Mouse (Mus musculus): ENCODE measurements at regions not wholly inside any gene's neighbourhood (a gene's known extent, or its start where the extent isn't known, plus 50 kb on each side); places are given as distances from the start of the nearest gene placed in this dataset.
A peak's percentile ranks its signal among the peaks of the same experiment; 100 is the strongest.
"Not testable (repeated sequence)": the region's sequence is repeated elsewhere in the genome, so short reads cannot be mapped to it uniquely, and the experiment has no call there.

DNA sequence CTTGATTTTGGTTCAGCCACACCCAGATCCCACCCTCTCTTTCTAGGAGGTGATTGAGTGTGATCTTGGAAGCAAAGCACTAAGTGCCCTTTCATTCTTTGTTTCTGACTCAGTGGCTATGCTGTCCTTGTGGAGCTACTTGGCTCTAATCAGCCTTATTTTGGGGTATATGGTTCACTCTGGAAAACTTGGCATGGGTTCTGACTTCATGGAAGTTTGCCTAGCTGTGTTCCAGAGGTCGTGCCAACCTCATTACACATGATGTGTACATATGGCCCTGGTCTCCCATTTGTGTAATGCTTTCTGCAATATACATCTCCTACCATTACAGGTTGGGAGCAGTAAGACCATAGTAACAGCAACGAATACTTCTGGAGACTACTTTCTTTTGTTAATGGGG, 199.9 kb upstream of the Pbx1 start:
- no peaks in the 10 kb centered on the region for H3K27me3 ChIP-seq (ENCODE audit: control insufficient read depth, insufficient read depth, low read length)
- no peak overlapping the region for H3K4me2 ChIP-seq
- 75% methylated on average over 2 of the region's 2 CpGs for WGBS (ENCODE audit: insufficient replicate concordance)
- H3K4me1 ChIP-seq (ENCODE audit: control insufficient read depth, insufficient read depth, low read length), result no peaks in the 10 kb centered on the region
- no peak overlapping the region for H3K4me3 ChIP-seq (ENCODE audit: low read depth, low read length)
- no peaks in the 10 kb centered on the region for H3K36me3 ChIP-seq (ENCODE audit: control insufficient read depth, insufficient read depth, low read length)
- ATAC-seq (replicated peaks; ENCODE audit: insufficient number of reproducible peaks, low FRiP score, low TSS enrichment), result no peak
- no peaks in the 10 kb centered on the region for H3K9me3 ChIP-seq (replicated peaks; ENCODE audit: control insufficient read depth, low read length)
- H3K9ac ChIP-seq (ENCODE audit: low read depth, low read length), result no peak overlapping the region
- no peak overlapping the region for H3K27ac ChIP-seq (ENCODE audit: low read depth, low read length)

DNA sequence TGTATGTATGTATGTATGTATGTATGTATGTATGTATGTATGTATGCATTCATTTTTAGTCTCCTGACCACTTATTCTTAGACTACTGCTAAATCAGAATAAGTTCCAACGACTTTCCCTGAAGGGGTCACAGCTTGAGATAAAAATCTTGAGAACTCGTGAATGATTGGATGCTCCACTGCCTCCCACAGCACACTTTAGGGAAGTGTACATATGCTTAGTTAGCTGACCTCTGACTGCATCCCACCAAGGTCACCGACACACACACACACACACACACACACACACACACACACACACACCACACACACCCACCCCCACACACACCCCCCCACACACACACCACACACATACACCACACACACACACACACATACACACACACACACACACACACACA, 169.9 kb upstream of the Pbx1 start:
- H3K4me3 ChIP-seq (ENCODE audit: low read depth, low read length); H3K9me3 ChIP-seq (replicated peaks; ENCODE audit: control insufficient read depth, low read length); H3K4me1 ChIP-seq (ENCODE audit: control insufficient read depth, insufficient read depth, low read length); H3K9ac ChIP-seq (ENCODE audit: low read depth, low read length); ATAC-seq (replicated peaks; ENCODE audit: insufficient number of reproducible peaks, low FRiP score, low TSS enrichment); H3K27me3 ChIP-seq (ENCODE audit: control insufficient read depth, insufficient read depth, low read length); H3K4me2 ChIP-seq; H3K36me3 ChIP-seq (ENCODE audit: control insufficient read depth, insufficient read depth, low read length); H3K27ac ChIP-seq (ENCODE audit: low read depth, low read length): not testable (repeated sequence)
- 74% methylated on average over 3 of the region's 3 CpGs for WGBS (ENCODE audit: insufficient replicate concordance)

DNA sequence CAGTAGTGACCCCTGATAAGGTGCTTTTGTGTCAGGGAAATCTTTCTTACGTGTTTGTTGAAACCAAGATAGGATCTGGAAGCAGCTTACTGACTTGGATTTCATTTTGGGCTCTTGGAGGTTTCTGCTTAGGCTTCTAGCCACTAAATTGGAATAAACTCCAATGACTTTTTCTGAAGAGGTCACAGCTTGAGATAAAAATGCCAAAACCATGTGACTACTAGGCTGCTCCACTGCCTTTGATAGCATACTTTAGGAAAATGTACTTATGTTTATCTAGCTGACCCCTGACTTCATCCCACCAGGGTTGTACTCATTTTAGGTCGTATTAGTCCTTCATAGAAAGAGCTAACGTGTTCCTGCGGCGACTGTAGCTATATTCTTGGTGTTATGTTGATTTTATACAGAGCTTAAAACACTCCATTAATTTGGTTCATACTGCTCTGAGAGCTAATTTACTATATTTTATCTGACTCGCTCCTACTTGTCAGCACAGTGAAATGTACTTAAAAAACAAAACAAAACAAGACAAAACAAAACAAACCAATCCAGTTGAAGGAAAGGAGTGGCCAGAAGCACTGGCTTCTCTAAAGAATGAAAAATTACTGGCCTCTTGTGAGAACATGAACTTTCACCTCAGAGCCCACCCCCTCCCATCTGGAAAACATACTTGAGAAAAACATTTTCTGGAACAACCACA, 168.5 kb upstream of the Pbx1 start:
- Histone ChIP-seq H3K27ac (ENCODE audit: low read depth, low read length) (no peak overlapping the region), H3K36me3 (ENCODE audit: control insufficient read depth, insufficient read depth, low read length) (no peaks in the 10 kb centered on the region), H3K4me1 (ENCODE audit: control insufficient read depth, insufficient read depth, low read length) (peaks cover 8% of the 10 kb centered on the region; the same call in 1 of the 2 replicates), H3K9me3 (replicated peaks; ENCODE audit: control insufficient read depth, low read length) (no peaks in the 10 kb centered on the region), H3K9ac (ENCODE audit: low read depth, low read length) (no peak overlapping the region), H3K4me2 (no peak overlapping the region), H3K27me3 (ENCODE audit: control insufficient read depth, insufficient read depth, low read length) (0 out of 2 replicates have a peak, but pooled peaks cover 4% of the 10 kb centered on the region), H3K4me3 (ENCODE audit: low read depth, low read length) (no peak overlapping the region)
- WGBS (ENCODE audit: insufficient replicate concordance), result 71% methylated on average over 6 of the region's 6 CpGs
- no peak for ATAC-seq (replicated peaks; ENCODE audit: insufficient number of reproducible peaks, low FRiP score, low TSS enrichment)

DNA sequence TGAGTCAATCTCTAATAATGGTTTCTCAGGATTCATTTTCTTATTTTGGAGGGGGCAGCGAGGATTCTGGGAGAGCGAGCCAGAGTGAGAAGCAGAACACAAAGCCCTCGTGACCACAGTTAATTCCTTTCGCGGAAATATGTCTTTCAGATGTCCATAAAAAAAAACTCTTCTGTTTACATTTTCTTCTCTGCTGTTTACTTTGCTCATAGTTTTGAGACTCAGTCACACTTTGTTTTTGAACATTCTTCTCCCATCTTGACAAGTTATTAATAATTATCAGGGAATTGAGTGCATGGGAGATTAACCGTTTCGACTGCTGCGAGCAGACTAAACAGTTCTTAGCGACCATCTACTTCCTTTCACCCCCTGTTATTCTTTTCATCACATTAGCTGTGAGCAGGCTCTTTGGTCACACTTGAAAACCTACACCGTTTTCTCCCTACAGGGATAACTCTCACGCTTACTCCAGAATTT, 166.2 kb upstream of the Pbx1 start:
- no peak for ATAC-seq (replicated peaks; ENCODE audit: insufficient number of reproducible peaks, low FRiP score, low TSS enrichment)
- Histone ChIP-seq H3K4me1 (ENCODE audit: control insufficient read depth, insufficient read depth, low read length) (peaks cover 8% of the 10 kb centered on the region; the same call in 1 of the 2 replicates), H3K9ac (ENCODE audit: low read depth, low read length) (no peak overlapping the region), H3K9me3 (replicated peaks; ENCODE audit: control insufficient read depth, low read length) (no peaks in the 10 kb centered on the region), H3K4me3 (ENCODE audit: low read depth, low read length) (no peak overlapping the region), H3K4me2 (peak overlapping the region; percentile 27; the same call in 1 of the 2 replicates), H3K27ac (ENCODE audit: low read depth, low read length) (no peak overlapping the region), H3K27me3 (ENCODE audit: control insufficient read depth, insufficient read depth, low read length) (0 out of 2 replicates have a peak, but pooled peaks cover 4% of the 10 kb centered on the region), H3K36me3 (ENCODE audit: control insufficient read depth, insufficient read depth, low read length) (no peaks in the 10 kb centered on the region)
- 32% methylated on average over 11 of the region's 11 CpGs for WGBS (ENCODE audit: insufficient replicate concordance)

DNA sequence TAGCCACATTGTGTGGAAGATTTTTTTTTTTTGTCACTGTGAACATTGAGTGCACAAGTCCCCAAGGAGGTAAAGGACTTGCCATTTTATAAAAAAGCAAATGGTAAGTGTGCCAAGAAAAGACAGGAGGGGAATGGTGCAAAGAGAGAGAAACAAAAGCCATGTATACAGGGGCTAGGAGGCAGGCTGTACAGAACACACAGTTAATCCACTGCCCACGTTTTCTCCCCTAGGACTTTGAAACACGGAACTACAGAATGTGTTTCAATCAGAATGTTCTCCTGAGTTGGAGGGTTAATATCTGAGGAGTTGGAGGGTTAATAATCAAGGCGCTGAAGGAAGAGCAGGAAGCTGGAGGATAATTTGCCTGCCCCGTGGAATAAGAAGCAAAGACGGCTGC, 165.4 kb upstream of the Pbx1 start:
- Histone ChIP-seq H3K36me3 (ENCODE audit: control insufficient read depth, insufficient read depth, low read length) (no peaks in the 10 kb centered on the region), H3K4me1 (ENCODE audit: control insufficient read depth, insufficient read depth, low read length) (peaks cover 8% of the 10 kb centered on the region; the same call in 1 of the 2 replicates), H3K4me3 (ENCODE audit: low read depth, low read length) (no peak overlapping the region), H3K4me2 (no peak overlapping the region), H3K27me3 (ENCODE audit: control insufficient read depth, insufficient read depth, low read length) (0 out of 2 replicates have a peak, but pooled peaks cover 4% of the 10 kb centered on the region), H3K27ac (ENCODE audit: low read depth, low read length) (no peak overlapping the region), H3K9ac (ENCODE audit: low read depth, low read length) (no peak overlapping the region), H3K9me3 (replicated peaks; ENCODE audit: control insufficient read depth, low read length) (no peaks in the 10 kb centered on the region)
- WGBS (ENCODE audit: insufficient replicate concordance), result 54% methylated on average over 5 of the region's 5 CpGs
- ATAC-seq (replicated peaks; ENCODE audit: insufficient number of reproducible peaks, low FRiP score, low TSS enrichment), result no peak

DNA sequence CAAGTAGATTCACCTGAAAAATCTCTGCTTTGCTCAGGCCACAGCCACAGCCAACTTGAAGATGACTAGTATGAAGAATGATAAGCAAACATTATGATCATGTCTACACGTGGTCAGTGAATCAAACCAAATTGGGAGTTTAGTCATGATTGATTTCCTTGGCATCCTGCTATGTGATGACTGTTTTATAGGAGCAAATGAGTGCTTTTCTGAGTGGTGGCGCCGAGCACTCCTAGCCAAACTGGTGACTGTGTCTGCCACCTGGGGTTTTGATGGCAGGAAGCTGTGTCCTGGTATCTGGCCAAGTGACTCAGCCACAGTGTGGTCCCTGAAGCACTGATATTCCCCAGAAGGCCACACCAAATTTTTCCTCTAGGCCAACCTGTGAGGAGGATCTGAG, 152.1 kb upstream of the Pbx1 start:
- H3K27ac ChIP-seq (ENCODE audit: low read depth, low read length), result no peak overlapping the region
- no peak overlapping the region for H3K4me2 ChIP-seq
- no peak for ATAC-seq (replicated peaks; ENCODE audit: insufficient number of reproducible peaks, low FRiP score, low TSS enrichment)
- no peaks in the 10 kb centered on the region for H3K36me3 ChIP-seq (ENCODE audit: control insufficient read depth, insufficient read depth, low read length)
- H3K9ac ChIP-seq (ENCODE audit: low read depth, low read length), result no peak overlapping the region
- H3K4me3 ChIP-seq (ENCODE audit: low read depth, low read length), result no peak overlapping the region
- 78% methylated on average over 3 of the region's 3 CpGs for WGBS (ENCODE audit: insufficient replicate concordance)
- H3K9me3 ChIP-seq (replicated peaks; ENCODE audit: control insufficient read depth, low read length), result no peaks in the 10 kb centered on the region; the same call in 1 of the 2 replicates
- peaks cover 17% of the 10 kb centered on the region; the same call in 1 of the 2 replicates for H3K27me3 ChIP-seq (ENCODE audit: control insufficient read depth, insufficient read depth, low read length)
- H3K4me1 ChIP-seq (ENCODE audit: control insufficient read depth, insufficient read depth, low read length), result peaks cover 3% of the 10 kb centered on the region; the same call in 1 of the 2 replicates

DNA sequence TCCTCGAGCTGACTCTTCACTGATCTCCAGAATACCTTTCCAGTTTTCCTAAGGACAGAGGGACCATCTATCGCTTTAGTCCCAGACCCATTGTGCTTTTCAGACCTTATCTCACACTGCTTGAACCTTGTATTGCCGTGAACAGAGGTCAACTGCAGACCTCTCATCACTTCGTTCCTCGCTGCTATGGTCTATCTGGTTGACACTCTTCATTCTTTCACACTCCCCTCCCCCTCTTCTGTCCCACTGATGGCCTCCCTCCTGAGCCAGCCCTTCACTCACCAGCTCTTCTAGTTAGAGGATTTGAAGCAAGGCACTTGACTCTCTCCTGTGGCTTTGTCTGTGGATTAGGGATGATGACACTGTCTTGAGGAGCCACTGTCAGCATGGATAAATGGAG, 150.4 kb upstream of the Pbx1 start:
- H3K4me3 ChIP-seq (ENCODE audit: low read depth, low read length), result no peak overlapping the region
- 21% methylated on average over 5 of the region's 5 CpGs for WGBS (ENCODE audit: insufficient replicate concordance)
- H3K4me2 ChIP-seq, result no peak overlapping the region
- no peak overlapping the region for H3K9ac ChIP-seq (ENCODE audit: low read depth, low read length)
- peaks cover 17% of the 10 kb centered on the region; the same call in 1 of the 2 replicates for H3K27me3 ChIP-seq (ENCODE audit: control insufficient read depth, insufficient read depth, low read length)
- no peak overlapping the region for H3K27ac ChIP-seq (ENCODE audit: low read depth, low read length)
- H3K9me3 ChIP-seq (replicated peaks; ENCODE audit: control insufficient read depth, low read length), result no peaks in the 10 kb centered on the region; the same call in 1 of the 2 replicates
- peaks cover 3% of the 10 kb centered on the region; the same call in 1 of the 2 replicates for H3K4me1 ChIP-seq (ENCODE audit: control insufficient read depth, insufficient read depth, low read length)
- no peaks in the 10 kb centered on the region for H3K36me3 ChIP-seq (ENCODE audit: control insufficient read depth, insufficient read depth, low read length)
- ATAC-seq (replicated peaks; ENCODE audit: insufficient number of reproducible peaks, low FRiP score, low TSS enrichment), result peak; percentile 52

DNA sequence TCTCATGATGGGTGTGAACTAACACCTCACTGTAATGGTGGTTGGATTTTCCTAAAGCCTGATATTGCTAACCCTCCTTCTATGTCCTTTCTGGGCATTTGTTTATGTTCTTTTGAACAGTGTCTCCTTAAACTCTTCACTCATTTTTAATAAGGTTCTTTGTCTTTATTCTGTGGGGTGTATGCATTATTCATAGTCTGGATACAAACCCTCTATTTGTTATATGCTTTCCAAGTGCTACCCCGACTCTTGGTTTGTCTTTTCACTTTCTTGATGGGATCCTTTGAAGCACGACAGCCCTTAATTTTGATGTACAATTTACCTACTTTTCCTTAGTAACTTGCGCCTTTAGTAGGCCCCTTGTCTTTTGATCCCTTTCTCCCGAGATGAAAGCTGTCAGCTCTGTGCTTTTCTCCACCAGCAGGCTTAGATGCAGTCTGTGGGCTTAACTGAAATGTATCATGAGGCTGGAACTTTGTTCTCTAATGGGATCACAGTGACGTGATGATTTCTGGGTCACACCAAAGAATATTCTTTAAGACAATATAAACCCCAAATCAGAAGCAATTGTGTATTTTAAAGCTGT, 138.0 kb upstream of the Pbx1 start:
- 77% methylated on average over 5 of the region's 5 CpGs for WGBS (ENCODE audit: insufficient replicate concordance)
- Histone ChIP-seq H3K9me3 (replicated peaks; ENCODE audit: control insufficient read depth, low read length) (no peaks in the 10 kb centered on the region), H3K36me3 (ENCODE audit: control insufficient read depth, insufficient read depth, low read length) (no peaks in the 10 kb centered on the region), H3K27me3 (ENCODE audit: control insufficient read depth, insufficient read depth, low read length) (no peaks in the 10 kb centered on the region), H3K4me3 (ENCODE audit: low read depth, low read length) (no peak overlapping the region), H3K4me1 (ENCODE audit: control insufficient read depth, insufficient read depth, low read length) (no peaks in the 10 kb centered on the region), H3K27ac (ENCODE audit: low read depth, low read length) (no peak overlapping the region), H3K4me2 (no peak overlapping the region), H3K9ac (ENCODE audit: low read depth, low read length) (no peak overlapping the region)
- no peak for ATAC-seq (replicated peaks; ENCODE audit: insufficient number of reproducible peaks, low FRiP score, low TSS enrichment)
